Comparison of ENCODE assay signal across 9 mouse cellular contexts in the genomic region with DNA sequence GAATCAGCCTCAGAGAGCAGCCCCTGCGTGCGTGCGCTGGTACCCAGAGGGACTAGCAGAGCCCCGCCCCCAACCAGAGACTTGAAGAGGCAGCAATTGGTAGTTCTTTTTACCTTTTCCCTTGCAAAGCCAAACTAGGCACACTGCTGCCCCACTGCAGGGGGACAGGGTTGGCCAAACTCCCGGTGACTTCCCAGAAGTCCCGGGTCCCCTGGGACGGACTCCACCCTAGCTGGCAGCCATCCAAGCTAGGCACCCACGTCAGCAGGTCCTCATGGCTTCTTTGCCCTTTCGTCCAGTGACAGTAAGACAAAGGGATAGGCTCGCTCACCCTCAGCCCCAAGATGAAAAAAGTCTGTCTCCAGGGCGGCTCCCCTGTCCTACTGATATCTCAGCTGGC. TPM values are rescaled to one million over a fixed set of nuclear protein-coding genes. Genes with fewer than 3 reads are reported as not detected.
A peak's percentile ranks its signal among the peaks of the same experiment; 100 is the strongest.
DNase-seq lines count a peak whose midpoint lies in the region; ATAC-seq and TF ChIP-seq lines count a peak whose summit lies in the region.
"Had no signal": no experiment of that assay in that cellular context is flagged by ENCODE, and none has a peak within 500 bp of the region (broad histone marks: within the 10 kb centered on the region; RNA-seq: fewer than 3 reads in every experiment).

No protein-coding gene starts in this region.

- H3K4me3 ChIP-seq in heart, embryonic 12.5 days: no peak overlapping the region
- H3K4me3 ChIP-seq in stomach, postnatal 0 days (ENCODE audit: low read depth, low read length): no peak overlapping the region

- H3K4me2 ChIP-seq in heart, embryonic 12.5 days: peak overlapping the region; percentile 42
- no peak overlapping the region for H3K4me2 ChIP-seq in stomach, postnatal 0 days (replicated peaks; ENCODE audit: low read depth)

- peak; percentile 45 for DNase-seq in urinary bladder, postnatal 14 days (ENCODE audit: low spot score)
- no peak for DNase-seq in urinary bladder, adult 2 months (ENCODE audit: low spot score)
- DNase-seq in kidney, postnatal 4 days: peak; percentile 33 to 54
- DNase-seq in stomach, postnatal 0 days (ENCODE audit: low spot score): peak; percentile 86
- no peak for DNase-seq in left cerebral cortex, adult 11 months (ENCODE audit: low spot score)
- DNase-seq in frontal cortex, postnatal 10 days (ENCODE audit: low spot score in 2 of 2): no peak
- no peak for DNase-seq in spleen, postnatal 36 days (ENCODE audit: low spot score in 2 of 2)
- DNase-seq: layer of hippocampus, postnatal 36 days had no signal

- no peaks in the 10 kb centered on the region for H3K9me3 ChIP-seq in heart, embryonic 12.5 days (replicated peaks)
- no peaks in the 10 kb centered on the region for H3K9me3 ChIP-seq in stomach, postnatal 0 days (ENCODE audit: control insufficient read depth, low read length)

- peaks cover 69% of the 10 kb centered on the region for H3K4me1 ChIP-seq in heart, embryonic 12.5 days (replicated peaks)
- H3K4me1 ChIP-seq in stomach, postnatal 0 days (replicated peaks; ENCODE audit: control insufficient read depth, insufficient read depth): peaks cover 14% of the 10 kb centered on the region

- no peak for ATAC-seq in heart, embryonic 12.5 days (ENCODE audit: insufficient number of reproducible peaks, low FRiP score)
- peak; percentile 30 for ATAC-seq in stomach, postnatal 0 days (ENCODE audit: low FRiP score, low TSS enrichment)

- peak overlapping the region; percentile 65 for H3K27ac ChIP-seq in heart, embryonic 12.5 days (ENCODE audit: poor library complexity, severe bottlenecking)
- H3K27ac ChIP-seq in stomach, postnatal 0 days (replicated peaks): peak overlapping the region; percentile 75

- no peaks in the 10 kb centered on the region for H3K36me3 ChIP-seq in heart, embryonic 12.5 days
- no peaks in the 10 kb centered on the region for H3K36me3 ChIP-seq in stomach, postnatal 0 days (ENCODE audit: control insufficient read depth, insufficient read depth, low read length)

- no peak for TF ChIP-seq EP300 in stomach, postnatal 0 days (optimal IDR thresholded peaks at IDR 0.05)

- 18% methylated on average over 11 of the region's 11 CpGs for WGBS in heart, embryonic 12.5 days
- WGBS in stomach, postnatal 0 days: 29% methylated on average over 11 of the region's 11 CpGs

- no peak for TF ChIP-seq CTCF in stomach, postnatal 0 days (IDR thresholded peaks at IDR 0.05; ENCODE audit: low read depth)

- peak overlapping the region; percentile 46 for H3K9ac ChIP-seq in heart, embryonic 12.5 days
- 0 out of 2 replicates have a peak overlapping the region, but pooled peaks have one; percentile 2 for H3K9ac ChIP-seq in stomach, postnatal 0 days (ENCODE audit: low read length)

- H3K27me3 ChIP-seq in heart, embryonic 12.5 days (replicated peaks): peaks cover 24% of the 10 kb centered on the region
- no peaks in the 10 kb centered on the region for H3K27me3 ChIP-seq in stomach, postnatal 0 days (ENCODE audit: control insufficient read depth, insufficient read depth, low read length)

RNA-seq across cellular contexts. Expression of a gene that starts 29.9 kb away (rescaled TPM):
- 15.1 and 28.4 TPM in 2 replicates for polyA plus RNA-seq in urinary bladder, adult 2 months (2012; rRNA removed)
- 45.1 and 46.2 TPM in 2 replicates for polyA plus RNA-seq in heart, embryonic 12.5 days (2016; fragmentation: Nextera tagmentation; extraction: Ambion mirVana)
- 11.1 and 13.8 TPM in 2 replicates for polyA plus RNA-seq in stomach, postnatal 0 days (2015; fragmentation: Nextera tagmentation; extraction: Ambion mirVana)

RNA-seq across cellular contexts. Expression of a gene that starts 29.9 kb away (rescaled TPM):
- 51.3 and 51.9 TPM in 2 replicates for polyA plus RNA-seq in urinary bladder, adult 2 months (2012; rRNA removed)
- polyA plus RNA-seq in heart, embryonic 12.5 days (2016; fragmentation: Nextera tagmentation; extraction: Ambion mirVana): 21.4 and 24.9 TPM in 2 replicates
- polyA plus RNA-seq in stomach, postnatal 0 days (2015; fragmentation: Nextera tagmentation; extraction: Ambion mirVana): 30.6 and 35.6 TPM in 2 replicates

RNA-seq across cellular contexts. Expression of a gene that starts 48.7 kb away (rescaled TPM):
- polyA plus RNA-seq in urinary bladder, adult 2 months (2012; rRNA removed): 7.9 and 9.9 TPM in 2 replicates
- 264 and 282 TPM in 2 replicates for polyA plus RNA-seq in heart, embryonic 12.5 days (2016; fragmentation: Nextera tagmentation; extraction: Ambion mirVana)
- polyA plus RNA-seq in stomach, postnatal 0 days (2015; fragmentation: Nextera tagmentation; extraction: Ambion mirVana): 58.1 and 79.9 TPM in 2 replicates

Comparison
In these comparisons a context has a peak if more than half of its experiments do, and no peak if none do; other contexts are left out.
1. DNase-seq: peak in urinary bladder, postnatal 14 days (single experiment), kidney, postnatal 4 days (2 of 2) and stomach, postnatal 0 days (single experiment); none in urinary bladder, adult 2 months (single experiment), left cerebral cortex, adult 11 months (single experiment), frontal cortex, postnatal 10 days (0 of 2) and spleen, postnatal 36 days (0 of 2).